18 mouse cellular contexts compared by ENCODE assay signal in the genomic region with DNA sequence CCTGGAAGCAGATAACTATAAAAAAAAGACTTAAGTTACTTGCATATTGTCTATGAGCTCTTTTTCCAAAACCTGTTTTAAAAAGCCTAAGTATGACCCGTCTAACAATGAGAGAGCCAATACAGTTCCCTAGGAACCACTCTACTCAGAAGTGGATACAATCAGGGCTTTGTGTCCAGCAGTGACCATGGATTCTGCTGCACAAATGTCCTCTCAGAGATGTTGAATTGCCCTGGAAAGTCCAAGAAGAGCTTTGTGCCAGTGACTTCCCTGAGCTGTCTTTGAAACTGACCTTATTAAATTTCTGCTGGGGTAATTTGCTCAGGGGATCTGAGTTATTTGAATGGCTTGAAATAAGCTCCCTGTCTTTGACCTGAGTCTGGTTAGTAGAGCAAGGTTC.
DNase-seq lines count a peak whose midpoint lies in the region; ATAC-seq and TF ChIP-seq lines count a peak whose summit lies in the region.
"Had no signal": no experiment of that assay in that cellular context is flagged by ENCODE, and none has a peak within 500 bp of the region (broad histone marks: within the 10 kb centered on the region; RNA-seq: fewer than 3 reads in every experiment).

No protein-coding gene starts in this region.

- H3K9me3 ChIP-seq in hindbrain, postnatal 0 days (ENCODE audit: low read length), result no peaks in the 10 kb centered on the region
- H3K9me3 ChIP-seq in hindbrain, embryonic 11.5 days (ENCODE audit: control insufficient read depth, low read length), result no peaks in the 10 kb centered on the region
- no peaks in the 10 kb centered on the region for H3K9me3 ChIP-seq in kidney, embryonic 15.5 days (replicated peaks)
- H3K9me3 ChIP-seq: embryonic facial prominence, embryonic 10.5 days; hindbrain, embryonic 10.5 days; hindbrain, embryonic 15.5 days had no signal

- no peak for TF ChIP-seq CTCF in hindbrain, postnatal 0 days (IDR thresholded peaks at IDR 0.05; ENCODE audit: low read depth)

- no peak overlapping the region for H3K4me2 ChIP-seq in hindbrain, postnatal 0 days (ENCODE audit: low read depth, low read length)
- H3K4me2 ChIP-seq in hindbrain, embryonic 11.5 days (replicated peaks; ENCODE audit: low read depth, low read length), result no peak overlapping the region
- H3K4me2 ChIP-seq in kidney, embryonic 15.5 days, result no peak overlapping the region
- H3K4me2 ChIP-seq: heart, embryonic 12.5 days; hindbrain, embryonic 15.5 days had no signal

- ATAC-seq in hindbrain, postnatal 0 days, result peak; percentile 58; the same call in 1 of the 2 replicates
- ATAC-seq in hindbrain, embryonic 11.5 days (ENCODE audit: low FRiP score), result no peak
- no peak for ATAC-seq in kidney, embryonic 15.5 days (replicated peaks; ENCODE audit: low FRiP score)
- ATAC-seq: forebrain, embryonic 14.5 days; inflammation-experienced regulatory T-cells, adult 6 months had no signal

- DNase-seq in cerebellum, adult 9-10 months, result peak; percentile 14
- no peak for DNase-seq in cerebellum, postnatal 4 days (ENCODE audit: low spot score in 2 of 2)
- no peak for DNase-seq in hindbrain, postnatal 0 days (ENCODE audit: low spot score)
- DNase-seq in hindbrain, embryonic 11.5 days (ENCODE audit: low spot score), result no peak
- DNase-seq in left cerebral cortex, adult 9 months (ENCODE audit: low spot score in 2 of 2), result peak; percentile 13 to 21
- DNase-seq in left cerebral cortex, adult 18-20 months (ENCODE audit: low spot score in 2 of 2), result no peak
- DNase-seq in frontal cortex, adult 2 months (ENCODE audit: extremely low spot score in 1 of 2, low spot score in 1 of 2), result peak; percentile 5 to 7
- DNase-seq: adrenal gland, postnatal 10 days; cerebellum, postnatal 25 days; gastrocnemius, adult 2 months; gastrocnemius, postnatal 25 days had no signal

- no peaks in the 10 kb centered on the region for H3K4me1 ChIP-seq in hindbrain, postnatal 0 days (ENCODE audit: insufficient read depth, low read length)
- H3K4me1 ChIP-seq in hindbrain, embryonic 11.5 days (replicated peaks; ENCODE audit: control insufficient read depth, insufficient read depth, low read length), result no peaks in the 10 kb centered on the region
- no peaks in the 10 kb centered on the region for H3K4me1 ChIP-seq in kidney, embryonic 15.5 days
- H3K4me1 ChIP-seq: embryonic facial prominence, embryonic 10.5 days; heart, embryonic 12.5 days; hindbrain, embryonic 10.5 days; hindbrain, embryonic 15.5 days had no signal

- H3K27ac ChIP-seq in hindbrain, postnatal 0 days, result no peak overlapping the region
- H3K27ac ChIP-seq in hindbrain, embryonic 11.5 days (ENCODE audit: low read depth, low read length), result no peak overlapping the region
- no peak overlapping the region for H3K27ac ChIP-seq in kidney, embryonic 15.5 days
- H3K27ac ChIP-seq: embryonic facial prominence, embryonic 10.5 days; gastrocnemius, adult 2 months; hindbrain, embryonic 10.5 days; hindbrain, embryonic 15.5 days had no signal

- WGBS in hindbrain, postnatal 0 days, result 93% methylated on average over 1 of the region's 1 CpGs
- WGBS in hindbrain, embryonic 11.5 days, result 84% methylated on average over 1 of the region's 1 CpGs
- 86% methylated on average over 1 of the region's 1 CpGs for WGBS in kidney, embryonic 15.5 days

- no peaks in the 10 kb centered on the region for H3K36me3 ChIP-seq in hindbrain, postnatal 0 days (ENCODE audit: insufficient read depth, low read length)
- H3K36me3 ChIP-seq in hindbrain, embryonic 11.5 days (ENCODE audit: control insufficient read depth, insufficient read depth, low read length), result no peaks in the 10 kb centered on the region
- H3K36me3 ChIP-seq in kidney, embryonic 15.5 days, result no peaks in the 10 kb centered on the region
- H3K36me3 ChIP-seq: embryonic facial prominence, embryonic 10.5 days; heart, embryonic 12.5 days; hindbrain, embryonic 10.5 days; hindbrain, embryonic 15.5 days had no signal

- H3K9ac ChIP-seq in hindbrain, postnatal 0 days (replicated peaks; ENCODE audit: low read length), result no peak overlapping the region
- no peak overlapping the region for H3K9ac ChIP-seq in hindbrain, embryonic 11.5 days (ENCODE audit: low read depth, low read length)
- H3K9ac ChIP-seq in kidney, embryonic 15.5 days, result no peak overlapping the region
- H3K9ac ChIP-seq: heart, embryonic 12.5 days; hindbrain, embryonic 15.5 days had no signal

- H3K4me3 ChIP-seq in hindbrain, postnatal 0 days (ENCODE audit: low read length), result no peak overlapping the region
- no peak overlapping the region for H3K4me3 ChIP-seq in hindbrain, embryonic 11.5 days (ENCODE audit: low read depth, low read length)
- H3K4me3 ChIP-seq in kidney, embryonic 15.5 days (replicated peaks), result no peak overlapping the region
- H3K4me3 ChIP-seq: embryonic facial prominence, embryonic 10.5 days; gastrocnemius, adult 2 months; heart, embryonic 12.5 days; hindbrain, embryonic 10.5 days; hindbrain, embryonic 15.5 days had no signal

- no peaks in the 10 kb centered on the region for H3K27me3 ChIP-seq in hindbrain, postnatal 0 days (ENCODE audit: insufficient read depth, low read length)
- no peaks in the 10 kb centered on the region for H3K27me3 ChIP-seq in hindbrain, embryonic 11.5 days (ENCODE audit: control insufficient read depth, insufficient read depth, low read length)
- no peaks in the 10 kb centered on the region for H3K27me3 ChIP-seq in kidney, embryonic 15.5 days
- H3K27me3 ChIP-seq: heart, embryonic 12.5 days; hindbrain, embryonic 15.5 days had no signal

Comparison
In these comparisons a context has a peak if more than half of its experiments do, and no peak if none do; other contexts are left out.
1. DNase-seq: peak in cerebellum, adult 9-10 months (single experiment), left cerebral cortex, adult 9 months (2 of 2) and frontal cortex, adult 2 months (2 of 2); none in cerebellum, postnatal 4 days (0 of 2), hindbrain, postnatal 0 days (single experiment), hindbrain, embryonic 11.5 days (single experiment) and left cerebral cortex, adult 18-20 months (0 of 2).